Mouse (Mus musculus) B cell, adult 2 months (primary cell): ENCODE measurements around the gene Gosr2.

Experiments
- DNase-seq, 2 experiments: peaks; one replicate each; pipeline ENCODE4 v3.0.0; 2022

Gosr2 gene

DNA sequence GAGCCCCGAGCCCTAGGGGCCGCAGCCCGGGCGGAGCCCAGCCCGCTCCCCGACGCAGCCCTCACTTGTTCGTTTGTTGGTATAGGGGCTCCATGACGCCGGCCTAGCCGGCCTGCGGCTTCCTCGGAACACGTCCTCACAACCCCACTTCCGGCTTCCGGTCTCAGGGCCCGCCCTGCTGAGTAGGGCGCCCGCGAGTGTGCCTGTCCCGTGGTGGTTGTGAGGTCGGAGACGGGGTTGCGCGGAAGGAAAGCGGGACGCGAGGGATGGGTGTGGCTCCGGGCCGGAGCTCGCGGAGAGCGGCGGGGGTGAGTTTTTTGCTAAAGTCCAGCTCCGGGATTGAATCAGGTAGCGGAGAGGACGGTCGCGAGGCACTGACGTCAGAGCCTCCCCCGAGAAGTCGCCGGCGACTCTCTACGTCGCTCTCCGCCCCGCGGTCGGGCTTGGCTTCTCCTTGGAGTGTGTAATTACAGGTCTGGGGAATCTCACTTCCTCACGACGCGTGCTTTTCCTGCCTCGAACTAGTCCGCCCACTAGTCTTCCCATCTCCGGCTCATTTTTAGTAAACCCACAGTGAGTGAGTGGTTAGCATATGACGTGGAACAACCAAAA lies at the start of gene Gosr2:
Gene Gosr2, minus strand, starts transcription at position 334 of the 612 bp plus-strand sequence.
- DNase-seq, result peak; percentile 95 to 97

DNA sequence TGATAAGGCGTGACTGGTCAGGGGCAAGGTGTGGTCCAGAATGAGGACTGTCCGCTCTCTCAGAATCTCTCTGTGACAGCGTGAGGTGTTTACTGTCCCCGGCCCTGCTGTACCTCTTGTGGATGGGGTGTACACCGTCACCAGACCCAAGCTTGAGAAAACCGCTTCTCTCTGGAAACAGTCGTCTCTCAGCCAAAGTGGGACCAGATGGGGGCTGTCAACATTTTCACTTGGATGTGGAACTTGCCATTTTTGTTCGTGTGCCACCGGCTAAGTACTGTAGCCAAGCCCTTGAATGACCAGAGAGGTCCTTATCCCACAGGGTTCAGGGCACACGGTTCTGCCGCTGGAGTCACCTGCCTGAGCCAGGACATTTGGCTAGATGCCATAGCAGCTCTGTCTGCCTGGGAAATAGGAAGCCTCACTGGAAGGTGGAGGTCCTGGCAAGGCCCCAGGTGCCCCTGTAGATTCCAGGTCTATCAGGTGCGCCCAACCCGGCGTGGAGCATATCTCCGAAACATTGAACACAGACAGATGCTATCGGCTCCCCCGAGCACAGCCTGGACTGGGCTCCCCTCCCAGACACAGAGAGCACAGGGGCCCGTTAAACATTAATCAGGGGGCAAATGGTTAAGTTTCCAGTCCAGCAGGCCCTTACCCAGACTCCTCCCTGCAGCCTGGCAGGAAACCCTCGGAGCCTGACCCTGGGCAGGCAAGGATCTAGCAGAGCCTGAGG lies 37.5 kb upstream of the Gosr2 start:
- DNase-seq, result no peak

DNA sequence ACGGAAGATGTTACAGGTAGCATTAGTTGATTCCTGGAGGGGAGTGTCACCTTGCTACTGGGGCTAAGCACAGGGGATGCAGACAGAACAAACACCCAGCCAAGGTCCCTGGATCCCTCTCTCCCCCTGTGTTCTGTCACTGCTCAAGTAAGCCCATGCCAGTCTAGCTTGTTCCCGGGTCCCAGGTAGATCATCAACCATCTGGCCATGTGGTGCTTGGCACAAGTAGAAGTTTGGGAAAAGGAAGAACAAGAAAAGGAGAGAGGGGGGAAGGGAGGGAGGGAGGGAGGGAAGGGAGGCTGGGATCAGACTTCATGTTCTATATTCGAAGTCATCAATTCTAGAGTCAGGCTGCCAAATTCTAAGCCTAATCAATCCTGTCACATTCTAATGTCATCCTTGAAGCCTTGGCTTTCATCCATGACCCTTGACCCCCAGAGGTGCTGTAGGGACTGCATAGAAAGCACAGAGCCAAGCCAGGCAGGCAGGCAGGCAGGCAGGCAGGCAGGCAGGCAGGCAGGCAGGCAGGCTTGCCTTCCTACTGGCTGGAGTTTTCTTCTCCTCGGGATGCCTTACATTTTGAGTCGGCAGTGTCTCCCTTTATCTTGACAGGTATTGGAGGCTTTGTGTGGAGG lies 36.8 kb upstream of the Gosr2 start:
- no peak for DNase-seq

DNA sequence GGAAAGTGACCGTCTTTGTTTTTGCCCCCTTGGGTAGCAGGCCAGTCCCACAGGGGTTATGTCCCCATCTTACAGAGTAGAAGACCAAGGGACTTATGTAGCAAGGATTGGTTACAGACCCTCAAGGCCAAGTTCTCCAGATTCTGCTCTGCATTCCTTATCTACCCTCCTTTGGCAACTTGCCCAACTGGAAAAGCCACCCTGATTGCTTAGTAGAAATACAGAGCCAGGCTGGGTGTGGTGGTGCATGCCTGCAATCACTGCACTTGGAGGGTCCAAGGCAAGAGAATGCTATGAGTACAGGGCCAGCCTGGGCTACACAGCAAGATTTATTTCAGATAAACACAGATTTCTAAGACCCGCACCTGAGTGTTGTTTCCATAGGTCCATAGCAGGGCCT lies 36.3 kb upstream of the Gosr2 start:
- no peak for DNase-seq

DNA sequence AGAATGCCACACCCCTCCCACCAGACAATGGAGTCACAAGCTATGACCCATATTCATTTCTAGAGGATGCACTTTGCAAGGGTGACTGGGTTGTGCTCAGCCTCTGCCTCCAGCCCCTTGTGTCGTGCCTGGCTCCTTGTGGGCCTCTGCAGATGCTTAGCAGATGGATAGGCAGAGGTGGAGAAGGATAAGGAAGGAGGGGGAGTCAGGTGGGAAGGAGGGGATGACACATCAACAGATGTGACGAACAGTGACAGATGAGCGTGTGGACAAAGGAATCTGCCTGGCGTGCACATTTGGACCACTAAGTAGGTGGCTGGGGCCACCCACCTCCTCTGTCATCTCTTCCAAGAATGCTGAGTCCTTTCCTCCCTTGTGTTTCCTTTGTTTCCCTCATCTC lies 35.4 kb upstream of the Gosr2 start:
- no peak for DNase-seq

DNA sequence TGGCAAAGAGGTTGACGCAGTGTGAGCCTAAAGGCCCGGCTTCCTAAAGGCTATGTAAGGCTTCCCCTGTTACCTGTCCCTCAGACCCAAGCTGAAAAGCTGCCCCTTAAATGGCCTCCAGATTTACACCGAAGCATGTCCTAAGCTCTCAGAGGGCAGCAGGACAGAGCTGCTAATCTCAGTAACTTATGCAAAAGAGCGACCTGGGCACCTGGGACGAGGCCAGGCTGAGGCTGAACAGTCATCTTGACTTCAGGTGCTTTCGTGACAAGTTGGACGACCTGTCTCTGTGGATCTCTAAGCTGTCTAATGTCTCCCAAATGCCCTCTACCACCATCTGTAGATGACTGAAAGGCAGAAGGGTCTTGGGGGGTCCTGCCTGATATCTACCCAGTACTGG lies 34.6 kb upstream of the Gosr2 start:
- DNase-seq, result no peak

DNA sequence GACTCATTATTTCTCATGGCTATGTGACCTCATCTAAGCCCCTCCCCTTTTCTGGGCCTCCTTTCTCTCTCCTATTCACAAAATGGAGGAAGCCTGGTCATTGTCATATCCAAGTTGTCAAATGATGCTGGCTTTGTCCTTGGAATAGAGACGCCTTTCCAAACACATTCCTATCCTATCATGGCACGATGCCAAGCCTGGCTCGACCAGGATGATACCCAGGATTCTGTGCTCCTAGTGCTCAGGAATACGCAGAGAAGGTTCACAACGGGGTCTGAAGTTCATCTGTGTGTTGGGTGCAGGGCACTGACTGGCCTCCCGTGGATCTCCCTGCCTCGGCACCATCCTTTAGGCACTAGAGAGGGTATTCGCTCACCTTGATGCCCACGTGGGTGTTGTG lies 33.9 kb upstream of the Gosr2 start:
- no peak for DNase-seq

DNA sequence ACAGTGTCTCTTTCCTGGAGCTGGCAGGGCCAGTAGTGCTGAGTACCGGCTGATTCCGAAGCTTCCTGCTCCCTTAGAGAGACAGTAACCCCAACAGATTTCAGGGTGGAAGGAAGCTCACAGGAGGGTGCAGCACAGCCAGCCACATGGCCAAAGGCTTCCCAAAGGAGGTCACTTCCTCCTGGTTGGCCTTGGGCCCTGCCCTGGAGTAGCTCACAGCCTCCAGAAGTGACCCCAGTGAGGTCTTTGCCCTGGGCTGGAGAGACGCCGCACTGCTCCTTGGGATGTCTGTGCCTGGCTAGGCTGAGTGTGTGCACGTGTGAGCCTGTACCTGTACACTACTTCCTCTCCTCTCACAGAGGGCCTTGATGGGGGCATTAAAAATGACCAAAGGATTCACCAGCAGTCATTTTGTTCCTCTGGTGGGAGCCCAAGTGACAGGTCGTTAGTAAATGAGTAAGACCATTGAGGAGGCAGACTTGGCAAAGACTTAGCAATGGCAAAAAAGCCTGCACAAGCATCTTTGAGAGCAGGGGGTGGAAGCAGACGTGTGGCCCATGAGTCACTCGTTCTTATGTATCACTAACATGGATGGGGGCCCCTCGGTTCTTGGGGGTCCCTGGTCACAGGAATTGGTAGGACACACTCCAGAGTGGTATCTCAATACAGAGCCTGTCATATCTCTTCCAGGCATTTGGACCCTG lies 31.7 kb upstream of the Gosr2 start:
- DNase-seq, result no peak

DNA sequence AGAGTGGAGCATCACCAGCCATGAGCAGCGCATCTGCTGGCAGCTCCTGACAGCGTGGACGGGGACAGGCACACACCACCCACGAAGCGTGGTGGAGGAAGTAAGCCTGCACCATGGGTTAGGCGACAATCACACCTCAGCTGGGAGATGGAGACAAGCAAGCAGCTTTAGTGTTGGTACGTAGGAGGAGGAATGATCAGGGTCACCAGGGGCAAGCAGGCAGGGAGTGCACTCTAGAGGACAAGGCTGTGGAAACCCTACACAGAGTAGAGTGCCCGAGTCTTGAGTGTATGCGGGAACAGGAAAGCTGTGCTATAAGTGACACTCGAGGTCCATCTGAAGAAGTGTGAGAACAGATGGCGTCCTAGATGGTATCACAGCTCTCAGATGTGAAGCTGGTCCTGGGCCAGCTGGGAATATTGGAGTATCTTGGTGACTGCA lies 26.7 kb upstream of the Gosr2 start:
- DNase-seq, result no peak

DNA sequence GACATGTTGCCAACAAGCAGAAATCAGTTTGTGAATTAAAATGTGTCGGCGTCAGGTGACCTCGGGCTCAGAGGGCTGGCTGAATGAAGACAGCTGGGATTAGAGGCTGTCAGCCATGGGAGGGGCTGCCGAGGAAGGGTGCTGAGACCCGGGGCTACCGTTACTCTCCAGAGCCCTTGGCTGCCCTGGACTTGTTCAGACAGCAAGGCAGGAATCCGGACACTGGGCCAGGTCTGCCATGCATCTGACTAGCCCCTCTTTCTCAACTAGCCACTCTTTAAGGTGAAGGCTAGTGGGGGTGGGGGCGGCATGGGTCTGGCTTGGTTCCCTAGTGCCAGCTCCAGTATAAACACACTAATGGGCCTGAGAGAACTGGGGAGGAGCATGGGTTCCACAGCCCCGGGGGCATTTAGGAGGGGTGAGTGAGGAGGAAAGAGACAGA lies 24.4 kb upstream of the Gosr2 start:
- no peak for DNase-seq

DNA sequence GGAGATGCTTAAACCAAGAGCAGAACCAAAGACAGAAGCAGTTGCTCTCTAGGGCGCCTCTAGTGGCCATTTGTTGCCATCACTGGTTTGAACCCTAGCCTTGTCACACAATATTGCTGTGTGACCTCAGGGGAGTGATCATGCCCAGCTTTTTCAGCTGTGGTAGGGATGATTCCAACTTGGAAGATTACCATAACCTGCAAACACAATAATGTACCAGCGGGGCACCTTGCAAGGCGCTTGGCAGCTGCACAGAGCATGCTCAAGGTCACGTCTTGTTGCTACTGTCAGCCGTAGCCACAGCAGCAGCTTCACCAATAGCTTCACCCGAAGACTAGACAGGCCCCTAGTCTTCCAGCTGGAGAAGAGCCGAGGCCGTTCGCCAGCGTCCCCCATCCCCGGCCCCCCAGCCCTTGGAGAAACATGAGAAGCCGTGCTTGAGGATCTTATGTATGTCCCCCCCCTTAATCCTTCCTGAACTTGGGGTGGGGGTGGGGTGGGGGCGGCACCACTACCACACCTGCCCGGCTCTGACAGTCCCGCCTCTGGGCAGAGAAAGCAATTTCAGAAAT lies 23.9 kb upstream of the Gosr2 start:
- DNase-seq, result peak; percentile 41 to 53

DNA sequence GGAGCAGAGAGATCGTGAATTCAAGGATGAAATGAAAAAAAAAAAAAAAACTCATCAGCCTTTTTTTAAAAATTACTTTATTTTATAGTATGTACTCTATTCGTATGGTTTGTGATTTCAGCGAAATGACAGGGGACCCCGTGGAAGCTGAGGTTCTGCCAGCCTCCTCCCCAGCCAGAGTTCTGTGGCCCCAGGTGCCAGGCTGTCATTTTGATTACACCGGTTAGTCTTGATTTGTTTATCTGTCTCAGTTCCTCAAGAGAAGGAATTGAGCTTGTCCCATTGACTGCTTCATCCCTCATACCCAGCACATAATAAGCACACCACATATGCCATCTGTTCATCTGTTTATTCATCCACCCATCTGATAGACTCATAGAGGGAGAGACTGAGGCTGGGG lies 21.7 kb upstream of the Gosr2 start:
- no peak for DNase-seq

DNA sequence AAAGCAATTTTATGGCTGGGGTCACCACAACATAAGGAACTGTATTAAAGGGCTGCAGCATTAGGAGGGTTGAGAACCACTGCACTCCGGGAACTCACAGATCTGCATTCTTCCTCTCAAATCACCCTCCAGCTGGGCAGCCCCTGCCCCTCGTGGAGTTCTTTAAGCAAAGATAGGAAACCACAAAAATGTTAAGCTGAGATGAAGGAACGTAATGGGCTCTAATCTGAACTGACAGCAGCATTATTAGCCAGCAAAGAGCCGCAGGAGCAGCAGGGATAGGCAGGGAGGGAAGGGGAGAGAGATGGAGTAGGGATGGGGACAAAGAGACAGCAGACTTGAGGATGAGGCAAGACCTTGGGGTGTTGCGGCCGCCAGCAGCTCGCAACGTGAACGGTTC lies 19.3 kb upstream of the Gosr2 start:
- DNase-seq, result no peak

DNA sequence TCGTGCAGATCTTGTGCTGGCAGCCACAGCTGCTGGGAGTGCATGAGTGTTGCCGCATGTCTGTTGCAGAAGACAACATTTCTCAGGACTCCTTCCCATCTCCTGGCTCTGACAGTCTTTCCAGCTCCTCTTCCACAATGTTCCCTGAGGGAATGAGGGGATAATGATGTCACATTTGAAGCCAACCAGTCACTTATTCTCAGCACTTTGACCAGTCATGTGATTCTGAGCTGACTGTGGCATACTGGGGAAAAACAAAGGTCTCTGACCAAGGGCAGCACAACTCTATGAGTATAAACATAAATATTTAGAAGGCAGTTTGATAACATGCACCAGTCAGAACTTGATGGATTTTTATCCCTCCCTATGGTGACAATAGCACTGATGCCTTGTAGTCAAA lies 16.4 kb upstream of the Gosr2 start:
- no peak for DNase-seq

DNA sequence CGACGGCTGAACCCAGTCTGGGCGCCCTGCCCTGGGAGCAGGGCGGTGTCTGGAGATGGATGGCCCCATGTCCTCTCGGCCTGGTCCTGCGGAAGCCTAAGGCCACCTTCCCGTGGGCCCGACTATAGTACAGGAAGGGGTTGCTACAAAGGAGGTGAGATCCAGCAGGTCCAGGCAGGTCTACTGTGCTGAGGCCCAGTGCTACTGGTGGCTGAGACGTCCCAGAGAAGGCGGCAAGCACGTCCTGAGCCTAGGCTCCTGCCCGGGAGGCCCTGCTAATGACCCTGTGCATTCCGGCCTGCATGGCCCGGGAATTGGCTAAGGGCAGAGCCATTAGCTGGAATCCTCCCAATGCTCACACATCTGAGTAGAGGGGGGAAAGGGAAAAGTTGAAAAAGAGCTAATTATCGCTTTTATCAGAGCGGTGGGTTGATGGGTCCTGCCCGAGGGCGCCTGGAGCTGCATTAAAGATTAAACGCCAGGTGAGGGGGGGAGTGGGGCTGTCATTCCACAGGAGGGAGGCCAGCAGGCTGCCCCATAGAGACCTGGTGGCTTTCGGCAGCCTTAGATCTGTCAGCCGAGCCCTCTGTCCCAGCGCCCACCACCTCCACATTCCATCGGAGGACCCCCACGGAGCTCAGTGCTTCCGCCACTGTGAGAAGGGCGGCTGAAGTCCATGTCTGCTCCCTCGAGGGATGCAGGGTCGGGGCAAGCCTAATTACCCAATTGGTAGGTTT lies 14.3 kb upstream of the Gosr2 start:
- DNase-seq, result no peak

DNA sequence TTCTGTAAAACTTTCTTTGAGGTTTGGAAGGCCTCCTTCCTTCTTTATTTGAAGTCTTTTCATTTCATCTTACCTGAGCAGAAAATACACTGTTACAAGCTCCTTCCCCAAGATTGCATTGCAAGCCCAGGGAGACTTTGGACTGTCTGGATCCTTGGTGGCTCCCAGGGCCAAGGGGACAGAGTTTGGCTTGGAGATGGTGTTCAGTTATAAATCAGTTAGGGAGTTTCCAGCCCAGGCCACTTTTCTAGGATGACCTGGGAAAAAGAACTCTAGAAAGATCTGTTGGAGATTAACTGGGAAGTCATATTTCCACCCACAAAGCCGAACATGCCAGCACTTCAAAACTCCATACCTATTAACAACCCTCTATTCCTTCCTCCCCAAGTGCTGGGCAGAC lies 12.3 kb upstream of the Gosr2 start:
- DNase-seq, result no peak

DNA sequence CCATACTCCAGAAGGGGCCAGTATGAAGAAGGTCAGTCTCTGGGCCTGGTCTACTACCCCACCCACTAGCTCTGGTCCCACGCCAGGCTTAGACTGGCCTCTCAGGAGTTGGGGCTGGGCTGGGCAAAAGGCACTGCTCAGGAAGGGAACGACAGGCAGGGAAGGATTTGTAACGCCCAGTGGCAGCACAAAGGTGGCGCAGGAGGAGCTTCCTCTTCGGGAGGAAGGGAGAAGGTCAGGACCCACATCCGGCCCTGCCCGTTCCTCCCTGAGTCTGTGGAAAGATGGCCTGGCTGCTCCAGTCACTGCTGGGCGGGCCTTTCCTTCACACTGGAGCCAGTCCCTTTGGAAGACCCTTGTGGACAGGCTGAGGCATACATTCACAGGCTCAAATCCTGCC lies 9.3 kb upstream of the Gosr2 start:
- DNase-seq, result no peak

DNA sequence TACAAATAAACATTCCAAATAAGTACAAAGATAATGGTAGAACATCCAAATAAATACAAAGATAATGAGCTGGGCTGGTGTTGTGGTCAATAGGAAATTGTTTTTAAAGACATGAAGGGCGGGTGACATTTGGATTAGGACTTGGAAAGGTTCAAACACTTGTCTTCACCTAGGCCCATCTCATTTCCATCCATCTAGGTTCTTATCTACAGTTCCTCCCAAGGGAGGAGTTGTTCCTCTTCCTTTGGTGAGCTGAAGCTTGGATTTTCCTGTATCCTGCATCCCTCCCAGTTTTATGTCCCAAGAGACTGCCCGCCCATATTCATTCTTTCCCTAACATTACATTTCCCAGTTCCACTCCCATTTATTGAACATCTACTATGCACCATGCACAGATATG lies 528 bp upstream of the Gosr2 start:
- DNase-seq, result no peak

DNA sequence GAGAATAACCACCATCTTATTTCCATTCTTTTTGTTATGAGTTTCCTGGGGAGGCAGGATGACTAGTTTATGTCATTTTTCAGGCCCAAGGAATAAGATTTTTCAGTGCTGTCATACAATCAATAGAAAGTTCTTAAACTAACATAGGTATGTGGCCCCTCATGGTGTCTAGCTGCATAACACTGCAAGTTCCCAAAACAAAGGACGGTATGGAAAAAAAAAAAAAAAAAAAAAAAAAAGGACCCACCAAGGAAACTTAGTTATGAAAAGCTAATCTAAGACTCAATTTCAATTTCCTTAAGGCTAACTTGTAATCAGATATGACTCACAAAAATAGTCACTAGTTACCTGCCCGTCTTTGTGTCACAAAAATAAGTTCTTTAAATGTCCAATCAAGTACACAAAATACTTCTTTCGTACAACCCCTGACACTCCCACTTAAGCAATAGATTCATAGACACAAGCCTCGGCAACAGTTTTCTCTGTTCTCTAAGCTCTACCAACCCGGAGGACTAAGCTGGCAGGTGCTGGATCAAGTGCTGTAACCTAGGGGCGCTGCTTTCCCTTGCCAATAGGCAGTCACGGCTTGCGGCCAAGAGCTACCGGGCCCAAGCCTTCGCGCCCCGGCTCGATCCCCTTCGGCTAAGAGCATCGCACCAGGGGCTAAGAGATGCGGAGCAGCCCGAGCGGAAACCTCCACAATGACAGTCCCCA lies 690 bp downstream of the Gosr2 start:
- DNase-seq, result no peak

DNA sequence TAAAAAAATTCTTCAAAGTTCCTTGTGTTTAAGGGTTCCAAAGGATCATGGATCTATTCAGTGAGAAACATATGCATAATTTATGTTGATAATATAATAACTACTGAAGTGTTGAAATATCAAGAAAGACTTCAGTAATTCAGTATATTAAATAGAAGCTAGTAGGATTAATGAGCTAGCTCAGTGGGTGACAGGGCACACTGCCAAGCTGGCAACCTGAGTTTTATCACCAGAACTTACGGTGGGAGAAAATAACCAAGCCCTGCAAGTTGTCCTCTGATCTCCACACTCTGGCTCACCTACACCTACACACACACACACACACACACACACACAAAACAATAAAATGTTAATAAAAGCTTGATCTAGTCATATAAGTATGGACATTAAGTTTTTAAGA lies 4.5 kb downstream of the Gosr2 start:
- DNase-seq, result no peak

DNA sequence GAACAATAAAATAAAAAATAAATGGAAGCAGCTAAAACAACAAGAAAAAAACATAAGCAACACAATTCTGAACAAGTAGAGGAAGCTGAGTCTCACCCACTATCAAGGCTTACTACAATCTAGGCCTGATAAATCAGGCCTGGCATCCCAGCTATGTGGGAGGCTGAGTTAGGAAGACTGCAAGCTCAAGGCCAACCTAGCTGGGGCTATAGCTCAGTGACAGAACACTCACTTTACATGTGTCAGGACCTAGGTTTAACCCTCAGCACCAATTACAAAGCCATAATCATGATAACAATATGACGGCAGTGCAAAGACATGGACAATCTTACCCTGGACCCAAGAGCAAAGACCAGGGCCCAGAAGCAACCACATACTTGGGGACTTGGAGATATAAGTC lies 6.7 kb downstream of the Gosr2 start:
- no peak for DNase-seq

DNA sequence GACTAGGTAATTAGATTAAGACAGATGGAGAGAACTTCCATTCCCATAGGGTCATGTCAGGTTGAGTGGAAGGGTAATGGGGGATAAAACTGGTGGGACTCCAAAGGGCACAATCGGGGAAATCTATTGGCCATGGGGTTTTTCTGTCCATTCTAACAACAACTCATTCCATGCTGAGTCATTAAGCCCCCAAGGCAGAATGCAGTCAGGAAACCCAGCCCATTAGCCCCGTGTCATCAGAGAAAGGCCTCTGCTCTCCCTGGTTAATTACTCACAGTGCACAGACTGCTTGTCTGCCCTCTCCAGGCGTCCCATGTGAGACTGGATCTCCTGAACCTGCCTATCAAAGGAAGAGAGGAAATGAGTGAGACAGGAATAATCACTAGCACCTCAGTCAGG lies 8.7 kb downstream of the Gosr2 start:
- DNase-seq, result no peak
